Mouse (Mus musculus): Measurements from ENCODE around the gene C8a. TPM values are rescaled to one million over a fixed set of nuclear protein-coding genes. Genes with fewer than 3 reads are reported as not detected.

The C8a gene
- not detected in 2 replicates for polyA plus RNA-seq (2015; fragmentation: Nextera tagmentation; extraction: Ambion mirVana)

GRCm38 (mm10) chr4:104876323-104876722 is at the start of gene C8a:
Gene C8a, minus strand, starts transcription at chr4:104876398.

GRCm38 (mm10) chr4:104913291-104914129 is 37.3 kb upstream of the C8a start, which contains the start of gene Fyb2:
Gene Fyb2, plus strand, starts transcription at chr4:104913456.

GRCm38 (mm10) chr4:104857029-104857428 is 19.2 kb downstream of the C8a start, which contains the start of gene Gm17662:
Gene Gm17662, plus strand, starts transcription at chr4:104857329.

GRCm38 (mm10) chr4:104766065-104766464 is 110.1 kb downstream of the C8a start, which contains the start of gene C8b:
Gene C8b, plus strand, starts transcription at chr4:104766317.

Other genes with a start within 250 kb of the C8a start
- not detected in 2 replicates for gene C8b, start 110.1 kb downstream of the C8a start, polyA plus RNA-seq (2015; fragmentation: Nextera tagmentation; extraction: Ambion mirVana)
- not detected in 2 replicates for gene Gm17662, start 19.1 kb downstream of the C8a start, polyA plus RNA-seq (2015; fragmentation: Nextera tagmentation; extraction: Ambion mirVana)
- 0.10 TPM in 1 of 2 replicates, not detected in the other for gene Fyb2, start 37.1 kb upstream of the C8a start, polyA plus RNA-seq (2015; fragmentation: Nextera tagmentation; extraction: Ambion mirVana)
- 17.0 and 20.9 TPM in 2 replicates for gene Prkaa2, start 233.5 kb upstream of the C8a start, polyA plus RNA-seq (2015; fragmentation: Nextera tagmentation; extraction: Ambion mirVana)